Mouse (Mus musculus) midbrain, embryonic 13.5 days (tissue): ENCODE results near the gene Tpst2. TPM values are rescaled to one million over a fixed set of nuclear protein-coding genes. Genes with fewer than 3 reads are reported as not detected.

Experiments used
- ATAC-seq: fragments of 200-750 bp; cut with Nextera tagmentation; 2 replicates; pipeline ENCODE4 v1.8.0; 2017; ENCODE audit warnings: mild to moderate bottlenecking, moderate TSS enrichment, moderate library complexity
- H3K27ac ChIP-seq: fragments of 300-500 bp; sonication (generic); 2 replicates; pipeline ENCODE4 v1.5.1; 2015; ENCODE audit warnings: inconsistent platforms, mild to moderate bottlenecking, moderate library complexity
- H3K27me3 ChIP-seq: fragments of 300-500 bp; sonication (generic); 2 replicates; pipeline ENCODE4 v1.6.1; 2015; ENCODE audit warnings: mild to moderate bottlenecking, inconsistent platforms
- H3K36me3 ChIP-seq: fragments of 300-500 bp; sonication (generic); 2 replicates; pipeline ENCODE4 v1.6.1; 2015; ENCODE audit warnings: mild to moderate bottlenecking, inconsistent platforms
- H3K4me1 ChIP-seq: fragments of 300-500 bp; sonication (generic); replicated peaks from 2 replicates; pipeline ENCODE4 v1.6.1; 2015; ENCODE audit warnings: inconsistent platforms
- H3K4me2 ChIP-seq: fragments of 300-500 bp; sonication (generic); replicated peaks from 2 replicates; pipeline ENCODE4 v1.6.1; 2015; ENCODE audit warnings: moderate library complexity, mild to moderate bottlenecking, inconsistent platforms
- H3K4me3 ChIP-seq: fragments of 300-500 bp; sonication (generic); replicated peaks from 2 replicates; pipeline ENCODE4 v1.5.1; 2015; ENCODE audit warnings: mild to moderate bottlenecking, inconsistent platforms
- H3K9ac ChIP-seq: fragments of 300-500 bp; sonication (generic); replicated peaks from 2 replicates; pipeline ENCODE4 v1.6.1; 2015; ENCODE audit warnings: mild to moderate bottlenecking, inconsistent platforms
- H3K9me3 ChIP-seq: fragments of 300-500 bp; sonication (generic); 2 replicates; pipeline ENCODE4 v1.6.1; 2016; ENCODE audit warnings: mild to moderate bottlenecking, inconsistent platforms
- whole genome bisulfite sequencing: fragments of 180-500 bp; shearing (Covaris S2); methylation state at CpG from one replicate; pipeline ENCODE4 v1.1.7; 2015; 5-methylcytosine and 5-hydroxymethylcytosine counted together
- polyA plus RNA-seq: library from polyadenylated mRNA; unstranded; fragments of >200 nt; fragmentation: Nextera tagmentation; extraction: Ambion mirVana; gene quantifications from 2 replicates; pipeline ENCODE4 v1.2.1, GENCODE M21; 2015

Gene Tpst2
- 24.4 and 25.4 TPM in 2 replicates for polyA plus RNA-seq

- H3K9me3 ChIP-seq, result no peaks in the 10 kb centered on the region
- H3K36me3 ChIP-seq, result no peaks in the 10 kb centered on the region
- peak within 1 kb of the TSS; percentile 57 for H3K4me3 ChIP-seq
- peak within 1 kb of the TSS; percentile 83 for H3K4me2 ChIP-seq
- peak within 1 kb of the TSS; percentile 73 for H3K27ac ChIP-seq
- peaks cover 48% of the 10 kb centered on the region for H3K4me1 ChIP-seq
- peak; percentile 96 for ATAC-seq
- H3K9ac ChIP-seq, result peak within 1 kb of the TSS; percentile 75
- WGBS, result under 1% methylated on average over 51 of the region's 62 CpGs
- no peaks in the 10 kb centered on the region for H3K27me3 ChIP-seq
Measured at GRCm38 (mm10) chr5:112276267-112276873, at the start of gene Tpst2. TSS of gene Tpst2 (plus strand) at chr5:112276691.

DNA sequence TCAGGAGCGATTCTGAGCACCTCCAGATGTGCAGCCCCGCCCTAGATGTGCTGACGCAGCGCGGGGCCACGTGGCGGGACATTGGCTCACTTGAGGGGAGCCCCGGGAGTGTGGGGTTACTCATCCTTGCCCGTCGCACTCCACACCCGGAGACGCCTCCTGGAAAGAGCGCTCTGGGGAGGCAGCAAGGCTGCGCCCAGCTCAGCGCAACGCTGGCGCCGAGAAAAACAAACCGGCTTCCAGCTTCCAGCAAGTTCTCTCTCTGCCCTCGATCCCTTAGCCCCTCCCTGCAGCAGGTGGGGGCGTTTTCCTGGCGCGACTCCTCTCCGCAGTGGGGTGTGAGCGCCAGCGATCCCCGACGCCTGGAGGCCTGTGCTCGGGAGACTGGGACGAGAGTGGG, 49.1 kb upstream of the Tpst2 start:
- H3K27ac ChIP-seq, result peak overlapping the region; percentile 100
- 0% methylated on average over 30 of the region's 30 CpGs for WGBS
- peak overlapping the region; percentile 92 for H3K4me3 ChIP-seq
- peaks cover 60% of the 10 kb centered on the region for H3K4me1 ChIP-seq
- H3K36me3 ChIP-seq, result peaks cover 29% of the 10 kb centered on the region
- peak overlapping the region; percentile 98 for H3K9ac ChIP-seq
- no peaks in the 10 kb centered on the region for H3K9me3 ChIP-seq
- H3K27me3 ChIP-seq, result no peaks in the 10 kb centered on the region
- H3K4me2 ChIP-seq, result peak overlapping the region; percentile 91
- ATAC-seq, result no peak

DNA sequence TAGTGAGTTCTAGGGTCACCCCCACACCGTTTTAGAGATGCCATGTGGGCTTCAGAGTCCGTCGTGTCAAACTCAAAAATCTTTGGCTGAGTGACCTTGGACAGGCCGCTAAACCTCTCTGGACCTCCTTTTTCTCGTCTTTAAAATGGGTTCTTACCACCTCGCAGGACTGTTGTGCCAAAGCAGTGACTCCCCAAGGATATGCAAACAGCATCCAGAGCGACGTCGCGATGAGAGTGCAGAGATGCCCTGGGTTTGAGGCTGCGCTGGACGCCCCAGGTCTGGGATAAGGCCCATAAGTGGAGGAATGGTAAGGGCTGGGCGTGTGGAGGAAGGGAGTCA, 48.6 kb upstream of the Tpst2 start:
- Histone ChIP-seq H3K27ac (peak overlapping the region; percentile 100), H3K4me1 (peaks cover 55% of the 10 kb centered on the region), H3K36me3 (peaks cover 24% of the 10 kb centered on the region), H3K4me2 (peak overlapping the region; percentile 91), H3K9me3 (no peaks in the 10 kb centered on the region), H3K27me3 (no peaks in the 10 kb centered on the region), H3K9ac (peak overlapping the region; percentile 98), H3K4me3 (peak overlapping the region; percentile 92)
- 0% methylated on average over 13 of the region's 13 CpGs for WGBS
- ATAC-seq, result peak; percentile 2; the same call in 1 of the 2 replicates

GRCm38 (mm10) chr5:112228240-112229076, 48.0 kb upstream of the Tpst2 start:
- WGBS, result under 1% methylated on average over 57 of the region's 57 CpGs
- Histone ChIP-seq H3K9ac (peak overlapping the region; percentile 98), H3K4me1 (peaks cover 49% of the 10 kb centered on the region), H3K9me3 (no peaks in the 10 kb centered on the region), H3K36me3 (peaks cover 18% of the 10 kb centered on the region), H3K27me3 (no peaks in the 10 kb centered on the region), H3K27ac (peak overlapping the region; percentile 100), H3K4me3 (peak overlapping the region; percentile 92), H3K4me2 (peak overlapping the region; percentile 91)
- ATAC-seq, result peak; percentile 87

GRCm38 (mm10) chr5:112235806-112236205, 40.7 kb upstream of the Tpst2 start:
- no peaks in the 10 kb centered on the region for H3K9me3 ChIP-seq
- peaks cover 54% of the 10 kb centered on the region for H3K4me1 ChIP-seq
- no peaks in the 10 kb centered on the region for H3K27me3 ChIP-seq
- 63% methylated on average over 5 of the region's 5 CpGs for WGBS
- H3K36me3 ChIP-seq, result no peaks in the 10 kb centered on the region
- H3K9ac ChIP-seq, result no peak overlapping the region
- peak overlapping the region; percentile 98 for H3K27ac ChIP-seq
- no peak overlapping the region for H3K4me2 ChIP-seq
- no peak overlapping the region for H3K4me3 ChIP-seq
- no peak for ATAC-seq

GRCm38 (mm10) chr5:112236631-112237030, 39.9 kb upstream of the Tpst2 start:
- no peaks in the 10 kb centered on the region for H3K9me3 ChIP-seq
- peaks cover 54% of the 10 kb centered on the region for H3K4me1 ChIP-seq
- H3K27ac ChIP-seq, result peak overlapping the region; percentile 98
- no peak overlapping the region for H3K4me3 ChIP-seq
- WGBS, result 64% methylated on average over 2 of the region's 2 CpGs
- H3K4me2 ChIP-seq, result peak overlapping the region; percentile 49
- H3K27me3 ChIP-seq, result no peaks in the 10 kb centered on the region
- ATAC-seq, result no peak
- peak overlapping the region; percentile 70 for H3K9ac ChIP-seq
- no peaks in the 10 kb centered on the region for H3K36me3 ChIP-seq

DNA sequence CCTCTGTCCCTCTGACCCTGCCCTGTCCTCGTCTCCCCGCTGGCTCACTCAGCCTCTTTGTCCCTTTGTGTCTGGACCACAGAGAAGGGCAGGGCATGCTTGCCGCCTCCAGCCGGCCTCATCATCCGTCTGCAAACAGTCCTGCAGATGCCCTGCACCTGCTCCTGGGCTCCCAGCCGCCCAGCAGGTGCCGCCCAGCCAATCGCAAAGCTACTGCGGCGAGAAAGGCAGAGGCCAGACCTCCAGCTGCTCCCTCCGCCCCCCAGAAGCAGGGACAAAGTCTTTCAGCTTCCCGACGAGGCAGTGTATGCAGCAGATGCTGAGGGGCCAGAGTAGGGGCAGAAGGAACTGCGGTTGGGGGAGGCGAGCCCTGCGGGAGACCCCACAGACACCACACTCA, 39.1 kb upstream of the Tpst2 start:
- Histone ChIP-seq H3K4me2 (peak overlapping the region; percentile 49), H3K4me3 (peak overlapping the region; percentile 23), H3K9ac (peak overlapping the region; percentile 70), H3K4me1 (peaks cover 54% of the 10 kb centered on the region), H3K9me3 (no peaks in the 10 kb centered on the region), H3K36me3 (no peaks in the 10 kb centered on the region), H3K27ac (peak overlapping the region; percentile 98), H3K27me3 (no peaks in the 10 kb centered on the region)
- peak; percentile 88 for ATAC-seq
- under 1% methylated on average over 16 of the region's 16 CpGs for WGBS

DNA sequence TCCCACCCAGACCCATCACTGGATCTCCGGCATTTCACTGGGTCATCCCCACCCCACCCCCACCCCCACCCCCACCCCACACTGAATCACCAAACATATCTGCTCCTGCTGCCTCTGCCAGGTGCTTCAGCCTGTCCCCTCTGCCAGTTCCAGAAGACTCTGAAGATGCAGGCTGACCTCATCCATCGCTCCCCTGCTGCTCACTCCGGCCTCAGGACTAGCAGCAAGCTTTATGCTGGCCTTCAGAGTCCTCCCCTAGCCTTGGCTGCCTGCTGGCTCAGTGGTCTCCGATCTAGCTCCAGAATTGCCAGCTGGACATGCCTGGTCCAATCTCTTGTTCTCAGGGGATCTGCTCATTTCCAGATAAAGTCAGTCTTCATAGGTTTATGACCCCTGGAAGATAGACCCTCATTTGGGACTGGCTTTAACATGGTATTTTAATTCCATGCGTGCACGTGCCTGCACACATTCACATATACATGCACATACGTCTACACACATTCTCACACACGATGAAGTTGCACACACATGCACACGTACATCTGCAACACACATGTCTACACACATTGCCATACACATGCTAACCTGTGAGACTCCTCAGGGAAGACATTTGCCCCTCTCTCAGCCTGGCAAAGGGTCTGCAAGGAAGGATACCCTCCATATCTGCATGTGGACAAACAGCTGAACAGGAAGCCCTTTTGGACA, 38.5 kb upstream of the Tpst2 start:
- H3K4me1 ChIP-seq, result peaks cover 54% of the 10 kb centered on the region
- H3K9ac ChIP-seq, result peak overlapping the region; percentile 70
- WGBS, result 32% methylated on average over 9 of the region's 9 CpGs

GRCm38 (mm10) chr5:112238781-112239482, 37.6 kb upstream of the Tpst2 start:
- no peaks in the 10 kb centered on the region for H3K27me3 ChIP-seq
- H3K4me2 ChIP-seq, result peak overlapping the region; percentile 3; the same call in 1 of the 2 replicates
- ATAC-seq, result peak; percentile 49
- H3K9me3 ChIP-seq, result no peaks in the 10 kb centered on the region
- no peak overlapping the region for H3K9ac ChIP-seq
- no peaks in the 10 kb centered on the region for H3K36me3 ChIP-seq
- peaks cover 54% of the 10 kb centered on the region for H3K4me1 ChIP-seq
- H3K4me3 ChIP-seq, result no peak overlapping the region
- 51% methylated on average over 3 of the region's 3 CpGs for WGBS
- H3K27ac ChIP-seq, result peak overlapping the region; percentile 98

More for the DNA sequence above, 38.5 kb upstream of the Tpst2 start:
- peak; percentile 40; the same call in 1 of the 2 replicates for ATAC-seq
- no peaks in the 10 kb centered on the region for H3K27me3 ChIP-seq
- H3K4me2 ChIP-seq, result peak overlapping the region; percentile 49
- H3K27ac ChIP-seq, result peak overlapping the region; percentile 98
- H3K36me3 ChIP-seq, result no peaks in the 10 kb centered on the region
- H3K9me3 ChIP-seq, result no peaks in the 10 kb centered on the region
- H3K4me3 ChIP-seq, result 0 out of 2 replicates have a peak overlapping the region, but pooled peaks have one; percentile 23

DNA sequence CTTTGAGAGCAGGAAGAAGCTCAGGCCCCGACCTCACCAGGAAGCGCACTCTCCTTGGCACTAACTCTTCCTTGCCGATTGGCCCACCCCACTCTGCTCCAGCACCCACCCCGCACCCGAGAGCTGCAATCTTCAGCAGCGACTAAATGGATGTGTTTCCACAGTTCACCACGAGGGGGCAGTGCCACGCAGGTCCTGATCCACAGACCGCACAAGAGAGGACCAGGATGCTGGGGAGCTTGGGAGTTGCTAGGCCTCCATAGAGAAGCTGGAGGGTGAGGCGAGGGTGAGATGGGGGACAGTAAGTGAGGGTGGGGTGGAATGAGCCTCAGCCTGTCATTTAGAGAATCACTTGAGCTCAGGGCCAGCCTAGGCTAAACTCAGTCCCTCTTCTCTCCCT, 35.7 kb upstream of the Tpst2 start:
- Histone ChIP-seq H3K9me3 (no peaks in the 10 kb centered on the region), H3K36me3 (no peaks in the 10 kb centered on the region), H3K9ac (no peak overlapping the region), H3K4me2 (no peak overlapping the region; the same call in 1 of the 2 replicates), H3K4me1 (peaks cover 53% of the 10 kb centered on the region), H3K4me3 (no peak overlapping the region), H3K27ac (0 out of 2 replicates have a peak overlapping the region, but pooled peaks have one; percentile 98), H3K27me3 (no peaks in the 10 kb centered on the region)
- WGBS, result 3% methylated on average over 10 of the region's 10 CpGs
- peak; percentile 44 for ATAC-seq

DNA sequence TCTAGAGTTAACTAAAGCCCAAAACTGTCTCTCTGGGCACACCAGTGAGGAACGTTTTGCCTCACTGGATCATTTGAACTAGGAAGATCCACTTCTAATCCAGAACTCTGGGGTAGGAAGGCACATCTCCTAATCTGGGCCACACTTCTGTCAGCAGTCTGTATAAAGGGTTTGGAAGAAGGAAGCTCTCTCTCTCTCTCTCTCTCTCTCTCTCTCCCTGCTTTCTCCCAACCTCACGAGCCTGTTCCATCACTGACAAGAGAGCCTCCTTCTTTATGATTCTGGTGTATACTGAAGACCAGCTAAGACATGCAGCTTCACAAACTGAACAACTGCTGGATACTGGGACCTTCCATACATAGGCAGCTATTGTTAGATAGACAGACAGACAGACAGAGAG, 34.6 kb upstream of the Tpst2 start:
- Histone ChIP-seq H3K36me3 (no peaks in the 10 kb centered on the region), H3K9ac (no peak overlapping the region), H3K4me1 (peaks cover 42% of the 10 kb centered on the region), H3K4me3 (no peak overlapping the region), H3K27me3 (no peaks in the 10 kb centered on the region), H3K27ac (no peak overlapping the region), H3K4me2 (no peak overlapping the region), H3K9me3 (no peaks in the 10 kb centered on the region)
- WGBS, result 86% methylated on average over 2 of the region's 2 CpGs
- no peak for ATAC-seq
